Mouse (Mus musculus): ENCODE results near the gene Ercc6.

DNA sequence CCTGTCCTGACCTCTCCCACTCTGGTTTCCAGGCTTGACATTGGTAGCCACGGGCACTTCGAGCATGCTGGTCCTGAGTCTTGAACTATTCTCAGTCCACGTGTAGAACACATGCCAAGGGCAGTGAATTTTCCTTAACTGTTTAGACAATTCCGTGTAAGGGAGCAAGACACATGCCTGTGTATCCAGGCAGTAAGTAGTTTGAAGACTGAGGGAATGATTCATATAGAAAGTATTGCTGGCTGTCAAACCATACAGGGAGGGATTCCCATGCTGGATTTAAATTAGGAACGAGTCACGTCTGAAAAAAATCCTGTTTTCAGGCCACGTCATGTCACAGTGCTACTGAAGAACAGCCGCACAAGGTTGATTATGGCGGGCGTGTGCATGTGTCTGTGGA lies 7.0 kb upstream of the Ercc6 start:
- no peak for TF ChIP-seq CTCF (IDR thresholded peaks at IDR 0.05; ENCODE audit: extremely low read depth, insufficient read length, insufficient replicate concordance, low read depth, low read length)
- no peak for TF ChIP-seq POLR2A (IDR thresholded peaks at IDR 0.05; ENCODE audit: low read depth, low read length)
